Mouse (Mus musculus): ENCODE measurements around the gene Wnt16. TPM values are rescaled to one million over a fixed set of nuclear protein-coding genes. Genes with fewer than 3 reads are reported as not detected.
A peak's percentile ranks its signal among the peaks of the same experiment; 100 is the strongest.

Gene Wnt16
- polyA plus RNA-seq, 1 experiment, result 0.11 TPM

- H3K36me3 ChIP-seq (ENCODE audit: control insufficient read depth, insufficient read depth, low read length), result no peaks in the 10 kb centered on the region
- no peak overlapping the region for H3K27ac ChIP-seq (ENCODE audit: insufficient read depth, low read length)
- peak in 1 of 2 experiments; percentile 15 for DNase-seq (ENCODE audit: low read depth in 1 of 2, low spot score in 2 of 2)
- H3K27me3 ChIP-seq (ENCODE audit: control insufficient read depth, insufficient read depth, low read length), result peaks cover 12% of the 10 kb centered on the region
- H3K4me3 ChIP-seq (ENCODE audit: extremely low read depth, insufficient read depth, insufficient read length), result no peak overlapping the region
- TF ChIP-seq POLR2A (IDR thresholded peaks at IDR 0.05; ENCODE audit: low read depth, low read length), result no peak
- TF ChIP-seq CTCF (IDR thresholded peaks at IDR 0.05; ENCODE audit: extremely low read depth, insufficient read depth, insufficient read length, insufficient replicate concordance), result no peak
- no peaks in the 10 kb centered on the region for H3K4me1 ChIP-seq (ENCODE audit: control insufficient read depth, insufficient read depth, insufficient read length)
- WGBS, result 5% methylated on average over 38 of the region's 38 CpGs
Measured at GRCm38 (mm10) chr6:22288737-22289460, 872 bp downstream of the Wnt16 start.

- H3K27me3 ChIP-seq (ENCODE audit: control insufficient read depth, insufficient read depth, low read length), result peaks cover 12% of the 10 kb centered on the region
- no peaks in the 10 kb centered on the region for H3K36me3 ChIP-seq (ENCODE audit: control insufficient read depth, insufficient read depth, low read length)
- 9% methylated on average over 21 of the region's 21 CpGs for WGBS
- no peaks in the 10 kb centered on the region for H3K4me1 ChIP-seq (ENCODE audit: control insufficient read depth, insufficient read depth, insufficient read length)
- TF ChIP-seq CTCF (IDR thresholded peaks at IDR 0.05; ENCODE audit: extremely low read depth, insufficient read depth, insufficient read length, insufficient replicate concordance) (no peak), POLR2A (IDR thresholded peaks at IDR 0.05; ENCODE audit: low read depth, low read length) (no peak)
- no peak overlapping the region for H3K4me3 ChIP-seq (ENCODE audit: extremely low read depth, insufficient read depth, insufficient read length)
- no peak for DNase-seq (ENCODE audit: low read depth in 1 of 2, low spot score in 2 of 2)
- H3K27ac ChIP-seq (ENCODE audit: insufficient read depth, low read length), result no peak overlapping the region
Measured at GRCm38 (mm10) chr6:22289461-22290021, 1.5 kb downstream of the Wnt16 start.

- no peak for TF ChIP-seq CTCF (IDR thresholded peaks at IDR 0.05; ENCODE audit: extremely low read depth, insufficient read depth, insufficient read length, insufficient replicate concordance)
- TF ChIP-seq POLR2A (IDR thresholded peaks at IDR 0.05; ENCODE audit: low read depth, low read length), result no peak
- H3K36me3 ChIP-seq (ENCODE audit: control insufficient read depth, insufficient read depth, low read length), result no peaks in the 10 kb centered on the region
- H3K27ac ChIP-seq (ENCODE audit: insufficient read depth, low read length), result no peak overlapping the region
- WGBS, result 84% methylated on average over 8 of the region's 8 CpGs
- peaks cover 12% of the 10 kb centered on the region for H3K27me3 ChIP-seq (ENCODE audit: control insufficient read depth, insufficient read depth, low read length)
- no peak overlapping the region for H3K4me3 ChIP-seq (ENCODE audit: extremely low read depth, insufficient read depth, insufficient read length)
- no peak for DNase-seq (ENCODE audit: low read depth in 1 of 2, low spot score in 2 of 2)
- H3K4me1 ChIP-seq (ENCODE audit: control insufficient read depth, insufficient read depth, insufficient read length), result no peaks in the 10 kb centered on the region
Measured at GRCm38 (mm10) chr6:22290790-22291189, 2.8 kb downstream of the Wnt16 start.

- Histone ChIP-seq H3K27ac (ENCODE audit: insufficient read depth, low read length) (no peak overlapping the region), H3K4me1 (ENCODE audit: control insufficient read depth, insufficient read depth, insufficient read length) (no peaks in the 10 kb centered on the region), H3K27me3 (ENCODE audit: control insufficient read depth, insufficient read depth, low read length) (peaks cover 12% of the 10 kb centered on the region), H3K36me3 (ENCODE audit: control insufficient read depth, insufficient read depth, low read length) (no peaks in the 10 kb centered on the region), H3K4me3 (ENCODE audit: extremely low read depth, insufficient read depth, insufficient read length) (no peak overlapping the region)
- WGBS, result 54% methylated on average over 4 of the region's 4 CpGs
- no peak for DNase-seq (ENCODE audit: low read depth in 1 of 2, low spot score in 2 of 2)
- no peak for TF ChIP-seq POLR2A (IDR thresholded peaks at IDR 0.05; ENCODE audit: low read depth, low read length)
Measured at GRCm38 (mm10) chr6:22292056-22292455, 4.0 kb downstream of the Wnt16 start.

GRCm38 (mm10) chr6:22293922-22294321 lies 5.9 kb downstream of the Wnt16 start:
- no peak for DNase-seq (ENCODE audit: low read depth in 1 of 2, low spot score in 2 of 2)
- Histone ChIP-seq H3K27ac (ENCODE audit: insufficient read depth, low read length) (no peak overlapping the region), H3K4me3 (ENCODE audit: extremely low read depth, insufficient read depth, insufficient read length) (no peak overlapping the region), H3K36me3 (ENCODE audit: control insufficient read depth, insufficient read depth, low read length) (peaks cover 2% of the 10 kb centered on the region; the same call in 1 of the 2 replicates), H3K27me3 (ENCODE audit: control insufficient read depth, insufficient read depth, low read length) (peaks cover 6% of the 10 kb centered on the region; the same call in 1 of the 2 replicates), H3K4me1 (ENCODE audit: control insufficient read depth, insufficient read depth, insufficient read length) (no peaks in the 10 kb centered on the region)
- TF ChIP-seq CTCF (IDR thresholded peaks at IDR 0.05; ENCODE audit: extremely low read depth, insufficient read depth, insufficient read length, insufficient replicate concordance), result no peak
- no peak for TF ChIP-seq POLR2A (IDR thresholded peaks at IDR 0.05; ENCODE audit: low read depth, low read length)
- 73% methylated on average over 3 of the region's 3 CpGs for WGBS

- WGBS, result 86% methylated on average over 6 of the region's 6 CpGs
- H3K36me3 ChIP-seq (ENCODE audit: control insufficient read depth, insufficient read depth, low read length), result peaks cover 2% of the 10 kb centered on the region; the same call in 1 of the 2 replicates
- H3K27ac ChIP-seq (ENCODE audit: insufficient read depth, low read length), result no peak overlapping the region
- H3K27me3 ChIP-seq (ENCODE audit: control insufficient read depth, insufficient read depth, low read length), result no peaks in the 10 kb centered on the region
- no peak overlapping the region for H3K4me3 ChIP-seq (ENCODE audit: extremely low read depth, insufficient read depth, insufficient read length)
- no peak for DNase-seq (ENCODE audit: low read depth in 1 of 2, low spot score in 2 of 2)
- no peaks in the 10 kb centered on the region for H3K4me1 ChIP-seq (ENCODE audit: control insufficient read depth, insufficient read depth, insufficient read length)
- TF ChIP-seq CTCF (IDR thresholded peaks at IDR 0.05; ENCODE audit: extremely low read depth, insufficient read depth, insufficient read length, insufficient replicate concordance), result no peak
- no peak for TF ChIP-seq POLR2A (IDR thresholded peaks at IDR 0.05; ENCODE audit: low read depth, low read length)
Measured at GRCm38 (mm10) chr6:22297028-22297427, 9.0 kb downstream of the Wnt16 start.

- Histone ChIP-seq H3K4me1 (ENCODE audit: control insufficient read depth, insufficient read depth, insufficient read length) (no peaks in the 10 kb centered on the region), H3K27me3 (ENCODE audit: control insufficient read depth, insufficient read depth, low read length) (no peaks in the 10 kb centered on the region), H3K27ac (ENCODE audit: insufficient read depth, low read length) (no peak overlapping the region), H3K4me3 (ENCODE audit: extremely low read depth, insufficient read depth, insufficient read length) (no peak overlapping the region), H3K36me3 (ENCODE audit: control insufficient read depth, insufficient read depth, low read length) (peaks cover 2% of the 10 kb centered on the region; the same call in 1 of the 2 replicates)
- TF ChIP-seq POLR2A (IDR thresholded peaks at IDR 0.05; ENCODE audit: low read depth, low read length) (no peak), CTCF (IDR thresholded peaks at IDR 0.05; ENCODE audit: extremely low read depth, insufficient read depth, insufficient read length, insufficient replicate concordance) (no peak)
- no peak for DNase-seq (ENCODE audit: low read depth in 1 of 2, low spot score in 2 of 2)
- 82% methylated on average over 14 of the region's 14 CpGs for WGBS
Measured at GRCm38 (mm10) chr6:22298059-22298458, 10.0 kb downstream of the Wnt16 start.
